Mouse (Mus musculus) naive thymus-derived CD4-positive, alpha-beta T cell, adult 2 months (primary cell): ENCODE data around the gene Slc29a1.

ENCODE experiments used
- DNase-seq: peaks from one replicate; pipeline ENCODE4 v3.0.0-alpha.2; 2011; ENCODE audit warnings: low read depth

Gene Slc29a1

GRCm38 (mm10) chr17:45612008-45612407 is 12.6 kb upstream of the Slc29a1 start:
- DNase-seq: no peak

- DNase-seq: no peak
Measured at GRCm38 (mm10) chr17:45610144-45610866, 10.9 kb upstream of the Slc29a1 start.

GRCm38 (mm10) chr17:45608396-45608795 is 9.0 kb upstream of the Slc29a1 start:
- DNase-seq: no peak

- no peak for DNase-seq
Measured at GRCm38 (mm10) chr17:45606992-45607879, 7.8 kb upstream of the Slc29a1 start.

GRCm38 (mm10) chr17:45602984-45603383 is 3.6 kb upstream of the Slc29a1 start:
- DNase-seq: no peak

- no peak for DNase-seq
Measured at GRCm38 (mm10) chr17:45601877-45602304, 2.5 kb upstream of the Slc29a1 start, which contains the start of gene Mymx. TSS of gene Mymx (minus strand) at chr17:45602102.

- no peak for DNase-seq
Measured at GRCm38 (mm10) chr17:45601325-45601724, 1.9 kb upstream of the Slc29a1 start.

GRCm38 (mm10) chr17:45600267-45600666 is 861 bp upstream of the Slc29a1 start:
- DNase-seq: no peak

- DNase-seq: no peak
Measured at GRCm38 (mm10) chr17:45598891-45599290, 515 bp downstream of the Slc29a1 start.

- DNase-seq: no peak
Measured at GRCm38 (mm10) chr17:45598376-45598775, 1.0 kb downstream of the Slc29a1 start.

- no peak for DNase-seq
Measured at GRCm38 (mm10) chr17:45597787-45598186, 1.6 kb downstream of the Slc29a1 start.

GRCm38 (mm10) chr17:45596631-45597396 is 2.6 kb downstream of the Slc29a1 start:
- DNase-seq: peak; percentile 56

- peak; percentile 34 for DNase-seq
Measured at GRCm38 (mm10) chr17:45595736-45596390, 3.5 kb downstream of the Slc29a1 start.

- DNase-seq: peak; percentile 76
Measured at GRCm38 (mm10) chr17:45594881-45595735, 4.3 kb downstream of the Slc29a1 start.

- DNase-seq: no peak
Measured at GRCm38 (mm10) chr17:45594195-45594594, 5.2 kb downstream of the Slc29a1 start.

GRCm38 (mm10) chr17:45593479-45593878 is 5.9 kb downstream of the Slc29a1 start:
- DNase-seq: no peak

GRCm38 (mm10) chr17:45592606-45593431 is 6.6 kb downstream of the Slc29a1 start:
- DNase-seq: no peak

- DNase-seq: peak; percentile 4
Measured at GRCm38 (mm10) chr17:45591701-45592605, 7.5 kb downstream of the Slc29a1 start.

GRCm38 (mm10) chr17:45590410-45590809 is 9.0 kb downstream of the Slc29a1 start:
- no peak for DNase-seq
